Comparison of ENCODE assay signal across 9 mouse cellular contexts in genomic region chr5:69340102-69340918, GRCm38 (mm10). TPM values are rescaled to one million over a fixed set of nuclear protein-coding genes. Genes with fewer than 3 reads are reported as not detected.
A peak's percentile ranks its signal among the peaks of the same experiment; 100 is the strongest.
DNase-seq lines count a peak whose midpoint lies in the region; ATAC-seq and TF ChIP-seq lines count a peak whose summit lies in the region.
"Had no signal": no experiment of that assay in that cellular context is flagged by ENCODE, and none has a peak within 500 bp of the region (broad histone marks: within the 10 kb centered on the region; RNA-seq: fewer than 3 reads in every experiment).

No protein-coding gene starts in this region.

- intact Hi-C loops in gastrocnemius, adult 2 months (cut with DNase I), result no loop called here

- peak overlapping the region; percentile 84 for H3K9ac ChIP-seq in midbrain, embryonic 16.5 days (ENCODE audit: low read depth, low read length)

- TF ChIP-seq CTCF in gastrocnemius, adult 2 months (IDR thresholded peaks at IDR 0.05), result no peak

- peak overlapping the region; percentile 68 for H3K4me3 ChIP-seq in gastrocnemius, adult 2 months
- H3K4me3 ChIP-seq in heart, embryonic 10.5 days, result peak overlapping the region; percentile 68
- H3K4me3 ChIP-seq in limb, embryonic 10.5 days, result peak overlapping the region; percentile 61
- peak overlapping the region; percentile 74 for H3K4me3 ChIP-seq in midbrain, embryonic 16.5 days (ENCODE audit: low read depth, low read length)

- peak overlapping the region; percentile 66 for H3K4me2 ChIP-seq in midbrain, embryonic 16.5 days (ENCODE audit: low read length)

- no peak overlapping the region for H3K27ac ChIP-seq in gastrocnemius, adult 2 months
- peak overlapping the region; percentile 63; the same call in 1 of the 2 replicates for H3K27ac ChIP-seq in heart, embryonic 10.5 days
- H3K27ac ChIP-seq in limb, embryonic 10.5 days, result peak overlapping the region; percentile 73
- peak overlapping the region; percentile 63 for H3K27ac ChIP-seq in midbrain, embryonic 16.5 days (ENCODE audit: low read length)

- DNase-seq in gastrocnemius, adult 2 months, result peak; percentile 23
- DNase-seq in gastrocnemius, adult 8-10 months (ENCODE audit: low spot score in 2 of 2), result no peak
- peak; percentile 65 for DNase-seq in embryo, embryonic 10.5 days (ENCODE audit: low spot score)
- DNase-seq in heart, embryonic 10.5 days (ENCODE audit: low spot score), result peak; percentile 76
- peak; percentile 1 to 2 for DNase-seq in kidney, adult 8-10 months
- DNase-seq in limb, embryonic 10.5 days (ENCODE audit: low spot score), result peak; percentile 56
- no peak for DNase-seq in adipocyte (ENCODE audit: low spot score)

- H3K9me3 ChIP-seq in heart, embryonic 10.5 days, result no peaks in the 10 kb centered on the region
- no peaks in the 10 kb centered on the region for H3K9me3 ChIP-seq in limb, embryonic 10.5 days (replicated peaks)
- H3K9me3 ChIP-seq in midbrain, embryonic 16.5 days (replicated peaks; ENCODE audit: control insufficient read depth, low read length, poor library complexity, severe bottlenecking), result no peaks in the 10 kb centered on the region

- under 1% methylated on average over 44 of the region's 44 CpGs for WGBS in heart, embryonic 10.5 days
- 1% methylated on average over 44 of the region's 44 CpGs for WGBS in limb, embryonic 10.5 days
- WGBS in midbrain, embryonic 16.5 days, result under 1% methylated on average over 44 of the region's 44 CpGs

- no peaks in the 10 kb centered on the region for H3K36me3 ChIP-seq in heart, embryonic 10.5 days
- no peaks in the 10 kb centered on the region for H3K36me3 ChIP-seq in limb, embryonic 10.5 days
- H3K36me3 ChIP-seq in midbrain, embryonic 16.5 days (ENCODE audit: control insufficient read depth, insufficient read depth, low read length), result no peaks in the 10 kb centered on the region

- peaks cover 26% of the 10 kb centered on the region for H3K27me3 ChIP-seq in heart, embryonic 10.5 days (ENCODE audit: insufficient read depth, poor library complexity, severe bottlenecking)
- peaks cover 34% of the 10 kb centered on the region for H3K27me3 ChIP-seq in limb, embryonic 10.5 days (ENCODE audit: low read depth, poor library complexity, severe bottlenecking)
- H3K27me3 ChIP-seq in midbrain, embryonic 16.5 days (ENCODE audit: control insufficient read depth, insufficient read depth, low read depth, low read length), result no peaks in the 10 kb centered on the region

- peaks cover 10% of the 10 kb centered on the region; the same call in 1 of the 2 replicates for H3K4me1 ChIP-seq in heart, embryonic 10.5 days
- peaks cover 16% of the 10 kb centered on the region for H3K4me1 ChIP-seq in limb, embryonic 10.5 days
- H3K4me1 ChIP-seq in midbrain, embryonic 16.5 days (ENCODE audit: control insufficient read depth, insufficient read depth, low read length), result 0 out of 2 replicates have a peak, but pooled peaks cover 3% of the 10 kb centered on the region

- ATAC-seq in midbrain, embryonic 16.5 days, result peak; percentile 73

RNA-seq across cellular contexts. Expression of gene Kctd8, which starts 1.2 kb away (rescaled TPM):
- total RNA-seq in gastrocnemius, adult 2 months (2021), result under 1 TPM in 1 of 2 experiments, not detected in 1; 0.17 TPM
- total RNA-seq in gastrocnemius, adult 8-10 months (2022), result not detected
- polyA plus RNA-seq in heart, embryonic 10.5 days (2016; fragmentation: Nextera tagmentation; extraction: Ambion mirVana), result 0.28 and 0.48 TPM in 2 replicates
- 0.55 and 2.1 TPM in 2 replicates for polyA plus RNA-seq in limb, embryonic 10.5 days (2016; fragmentation: Nextera tagmentation; extraction: Ambion mirVana)
- polyA plus RNA-seq in midbrain, embryonic 16.5 days (2015; fragmentation: Nextera tagmentation; extraction: Ambion mirVana), result 18.6 and 21.1 TPM in 2 replicates
- total RNA-seq: liver, adult 2 months had no signal
- polyA plus RNA-seq: liver, adult 2 months had no signal

Comparison
In these comparisons a context has a peak if more than half of its experiments do, and no peak if none do; other contexts are left out.
1. DNase-seq: peak in gastrocnemius, adult 2 months (single experiment), embryo, embryonic 10.5 days (single experiment), heart, embryonic 10.5 days (single experiment), kidney, adult 8-10 months (2 of 2) and limb, embryonic 10.5 days (single experiment); none in gastrocnemius, adult 8-10 months (0 of 2) and adipocyte (single experiment).
2. Peak in every context shown above with its lines, with median percentiles within 50 percentile points of each other: H3K4me3 ChIP-seq.